Mouse (Mus musculus) c-Kit-negative CD71-positive TER-119-positive erythroid progenitor cells, embryonic 14.5 days (primary cell): ENCODE measurements around the gene Spib.

Source experiments
- DNase-seq: peaks from one replicate; pipeline ENCODE4 v3.0.0-alpha.2; 2013; ENCODE audit warnings: low read depth, low spot score

Gene Spib

GRCm38 (mm10) chr7:44487936-44488335 lies 43.9 kb downstream of the Spib start:
- no peak for DNase-seq

- no peak for DNase-seq
Observed at GRCm38 (mm10) chr7:44486927-44487575, 44.8 kb downstream of the Spib start.

- DNase-seq = no peak
Observed at GRCm38 (mm10) chr7:44485572-44486195, 46.2 kb downstream of the Spib start.

- DNase-seq = peak; percentile 83
Observed at GRCm38 (mm10) chr7:44484841-44485571, 46.9 kb downstream of the Spib start.

- DNase-seq = no peak
Observed at GRCm38 (mm10) chr7:44484109-44484508, 47.8 kb downstream of the Spib start.

- peak; percentile 65 for DNase-seq
Observed at GRCm38 (mm10) chr7:44482836-44483435, 48.9 kb downstream of the Spib start.
